Mouse (Mus musculus): ENCODE results near the gene Prss53.

DNA sequence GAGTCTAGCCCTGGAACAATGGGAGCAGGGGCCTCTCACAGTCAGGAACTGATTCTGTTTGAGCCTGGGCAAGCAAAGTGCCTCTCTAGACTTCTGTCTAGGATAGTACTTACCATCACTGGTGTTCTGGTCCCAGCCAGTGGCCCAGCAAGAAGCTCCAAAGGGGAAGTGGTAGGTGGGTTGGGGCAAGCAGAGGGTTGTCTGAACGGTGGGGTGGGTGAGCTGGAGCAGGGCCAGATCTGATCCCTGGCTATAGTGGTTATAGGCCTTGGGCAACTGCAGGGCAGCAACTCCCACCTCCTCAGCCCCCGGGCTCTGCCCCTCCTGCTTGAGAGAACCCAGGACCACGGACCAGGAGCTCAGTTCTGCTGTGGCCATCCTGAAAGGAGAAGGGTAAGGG lies 1.9 kb downstream of the Prss53 start:
- TF ChIP-seq CHD2 (IDR thresholded peaks at IDR 0.05; ENCODE audit: low read depth, low read length) (no peak), ZNF384 (IDR thresholded peaks at IDR 0.05; ENCODE audit: low read depth, low read length) (no peak), HCFC1 (IDR thresholded peaks at IDR 0.05; ENCODE audit: borderline replicate concordance, insufficient read depth, low read length) (no peak), MAFK (IDR thresholded peaks at IDR 0.05; ENCODE audit: insufficient read depth, low read depth, low read length) (no peak), ZC3H11A (IDR thresholded peaks at IDR 0.05; ENCODE audit: borderline replicate concordance, low read depth, low read length) (no peak)

Measured in ES-E14 (cell line).